Mouse (Mus musculus): ENCODE measurements around the gene Slc6a1. TPM values are rescaled to one million over a fixed set of nuclear protein-coding genes. Genes with fewer than 3 reads are reported as not detected.

Slc6a1 gene
- polyA plus RNA-seq (2016; fragmentation: Nextera tagmentation; extraction: Ambion mirVana) = 0.05 and 0.17 TPM in 2 replicates

- WGBS = 2% methylated on average over 50 of the region's 51 CpGs
Observed at GRCm38 (mm10) chr6:114282469-114283277, at the start of gene Slc6a1. TSS of gene Slc6a1 (plus strand) at chr6:114282635.

GRCm38 (mm10) chr6:114238892-114239644, 43.4 kb upstream of the Slc6a1 start:
- H3K27ac ChIP-seq (ENCODE audit: poor library complexity, severe bottlenecking) = no peak overlapping the region
- H3K9ac ChIP-seq = no peak overlapping the region
- 27% methylated on average over 6 of the region's 6 CpGs for WGBS
- H3K27me3 ChIP-seq (replicated peaks) = peaks cover 55% of the 10 kb centered on the region
- no peaks in the 10 kb centered on the region for H3K4me1 ChIP-seq (replicated peaks)
- H3K4me2 ChIP-seq = no peak overlapping the region
- no peaks in the 10 kb centered on the region for H3K36me3 ChIP-seq
- no peak overlapping the region for H3K4me3 ChIP-seq
- ATAC-seq (ENCODE audit: insufficient number of reproducible peaks, low FRiP score) = no peak
- H3K9me3 ChIP-seq (replicated peaks) = no peaks in the 10 kb centered on the region

More at GRCm38 (mm10) chr6:114282469-114283277, at the start of gene Slc6a1:
- peaks cover 90% of the 10 kb centered on the region for H3K27me3 ChIP-seq (replicated peaks)
- H3K9me3 ChIP-seq (replicated peaks) = no peaks in the 10 kb centered on the region; the same call in 1 of the 2 replicates
- H3K27ac ChIP-seq (ENCODE audit: poor library complexity, severe bottlenecking) = no peak within 1 kb of the TSS
- ATAC-seq (ENCODE audit: insufficient number of reproducible peaks, low FRiP score) = peak; percentile 68
- H3K4me2 ChIP-seq = peak within 1 kb of the TSS; percentile 53
- no peaks in the 10 kb centered on the region for H3K36me3 ChIP-seq
- peaks cover 6% of the 10 kb centered on the region; the same call in 1 of the 2 replicates for H3K4me1 ChIP-seq (replicated peaks)
- no peak within 1 kb of the TSS for H3K9ac ChIP-seq
- H3K4me3 ChIP-seq = peak within 1 kb of the TSS; percentile 29; the same call in 1 of the 2 replicates

GRCm38 (mm10) chr6:114245665-114246064, 36.8 kb upstream of the Slc6a1 start:
- H3K4me1 ChIP-seq (replicated peaks) = no peaks in the 10 kb centered on the region
- WGBS = 71% methylated on average over 11 of the region's 11 CpGs
- no peak overlapping the region for H3K4me3 ChIP-seq
- H3K27me3 ChIP-seq (replicated peaks) = peaks cover 53% of the 10 kb centered on the region
- no peak overlapping the region for H3K4me2 ChIP-seq
- H3K27ac ChIP-seq (ENCODE audit: poor library complexity, severe bottlenecking) = no peak overlapping the region
- no peak for ATAC-seq (ENCODE audit: insufficient number of reproducible peaks, low FRiP score)
- H3K9me3 ChIP-seq (replicated peaks) = no peaks in the 10 kb centered on the region
- no peak overlapping the region for H3K9ac ChIP-seq
- no peaks in the 10 kb centered on the region for H3K36me3 ChIP-seq

- H3K9me3 ChIP-seq (replicated peaks) = no peaks in the 10 kb centered on the region
- WGBS = 4% methylated on average over 5 of the region's 5 CpGs
- H3K4me3 ChIP-seq = no peak overlapping the region
- no peak for ATAC-seq (ENCODE audit: insufficient number of reproducible peaks, low FRiP score)
- H3K4me2 ChIP-seq = no peak overlapping the region
- peaks cover 67% of the 10 kb centered on the region for H3K27me3 ChIP-seq (replicated peaks)
- no peak overlapping the region for H3K27ac ChIP-seq (ENCODE audit: poor library complexity, severe bottlenecking)
- no peak overlapping the region for H3K9ac ChIP-seq
- no peaks in the 10 kb centered on the region for H3K36me3 ChIP-seq
- H3K4me1 ChIP-seq (replicated peaks) = no peaks in the 10 kb centered on the region
Observed at GRCm38 (mm10) chr6:114250311-114250710, 32.1 kb upstream of the Slc6a1 start.

GRCm38 (mm10) chr6:114254927-114255326, 27.5 kb upstream of the Slc6a1 start:
- Histone ChIP-seq H3K27me3 (replicated peaks) (peaks cover 37% of the 10 kb centered on the region), H3K36me3 (no peaks in the 10 kb centered on the region), H3K9ac (no peak overlapping the region), H3K4me1 (replicated peaks) (no peaks in the 10 kb centered on the region), H3K4me2 (no peak overlapping the region), H3K9me3 (replicated peaks) (no peaks in the 10 kb centered on the region), H3K4me3 (no peak overlapping the region), H3K27ac (ENCODE audit: poor library complexity, severe bottlenecking) (no peak overlapping the region)
- ATAC-seq (ENCODE audit: insufficient number of reproducible peaks, low FRiP score) = no peak
- WGBS = 66% methylated on average over 14 of the region's 14 CpGs

GRCm38 (mm10) chr6:114257762-114258361, 24.6 kb upstream of the Slc6a1 start:
- no peaks in the 10 kb centered on the region for H3K36me3 ChIP-seq
- H3K4me1 ChIP-seq (replicated peaks) = no peaks in the 10 kb centered on the region
- no peak overlapping the region for H3K27ac ChIP-seq (ENCODE audit: poor library complexity, severe bottlenecking)
- no peak overlapping the region for H3K9ac ChIP-seq
- H3K4me2 ChIP-seq = no peak overlapping the region
- peaks cover 37% of the 10 kb centered on the region; the same call in 1 of the 2 replicates for H3K27me3 ChIP-seq (replicated peaks)
- no peak for ATAC-seq (ENCODE audit: insufficient number of reproducible peaks, low FRiP score)
- H3K9me3 ChIP-seq (replicated peaks) = no peaks in the 10 kb centered on the region
- H3K4me3 ChIP-seq = no peak overlapping the region
- WGBS = 69% methylated on average over 1 of the region's 1 CpGs

- no peak overlapping the region for H3K4me2 ChIP-seq
- WGBS = 60% methylated on average over 3 of the region's 3 CpGs
- ATAC-seq (ENCODE audit: insufficient number of reproducible peaks, low FRiP score) = no peak
- H3K27ac ChIP-seq (ENCODE audit: poor library complexity, severe bottlenecking) = no peak overlapping the region
- no peaks in the 10 kb centered on the region for H3K36me3 ChIP-seq
- no peak overlapping the region for H3K4me3 ChIP-seq
- H3K27me3 ChIP-seq (replicated peaks) = peaks cover 37% of the 10 kb centered on the region; the same call in 1 of the 2 replicates
- H3K4me1 ChIP-seq (replicated peaks) = no peaks in the 10 kb centered on the region
- H3K9ac ChIP-seq = no peak overlapping the region
- H3K9me3 ChIP-seq (replicated peaks) = no peaks in the 10 kb centered on the region
Observed at GRCm38 (mm10) chr6:114258661-114259193, 23.7 kb upstream of the Slc6a1 start.

GRCm38 (mm10) chr6:114261609-114262008, 20.8 kb upstream of the Slc6a1 start:
- ATAC-seq (ENCODE audit: insufficient number of reproducible peaks, low FRiP score) = no peak
- Histone ChIP-seq H3K36me3 (no peaks in the 10 kb centered on the region), H3K4me2 (no peak overlapping the region), H3K4me3 (no peak overlapping the region), H3K9ac (no peak overlapping the region), H3K9me3 (replicated peaks) (no peaks in the 10 kb centered on the region), H3K27ac (ENCODE audit: poor library complexity, severe bottlenecking) (no peak overlapping the region), H3K4me1 (replicated peaks) (peaks cover 12% of the 10 kb centered on the region), H3K27me3 (replicated peaks) (peaks cover 42% of the 10 kb centered on the region)
- WGBS = 49% methylated on average over 6 of the region's 6 CpGs

GRCm38 (mm10) chr6:114264010-114264409, 18.4 kb upstream of the Slc6a1 start:
- Histone ChIP-seq H3K9ac (no peak overlapping the region), H3K27me3 (replicated peaks) (peaks cover 52% of the 10 kb centered on the region), H3K4me3 (no peak overlapping the region), H3K36me3 (no peaks in the 10 kb centered on the region), H3K4me1 (replicated peaks) (peaks cover 12% of the 10 kb centered on the region), H3K4me2 (no peak overlapping the region), H3K27ac (ENCODE audit: poor library complexity, severe bottlenecking) (no peak overlapping the region), H3K9me3 (replicated peaks) (no peaks in the 10 kb centered on the region)
- 64% methylated on average over 3 of the region's 3 CpGs for WGBS
- no peak for ATAC-seq (ENCODE audit: insufficient number of reproducible peaks, low FRiP score)

- no peak overlapping the region for H3K27ac ChIP-seq (ENCODE audit: poor library complexity, severe bottlenecking)
- no peak for ATAC-seq (ENCODE audit: insufficient number of reproducible peaks, low FRiP score)
- H3K9me3 ChIP-seq (replicated peaks) = no peaks in the 10 kb centered on the region
- H3K27me3 ChIP-seq (replicated peaks) = peaks cover 52% of the 10 kb centered on the region
- no peak overlapping the region for H3K4me2 ChIP-seq
- H3K36me3 ChIP-seq = no peaks in the 10 kb centered on the region
- H3K4me1 ChIP-seq (replicated peaks) = peaks cover 12% of the 10 kb centered on the region
- 25% methylated on average over 5 of the region's 5 CpGs for WGBS
- H3K4me3 ChIP-seq = no peak overlapping the region
- no peak overlapping the region for H3K9ac ChIP-seq
Observed at GRCm38 (mm10) chr6:114264426-114264825, 18.0 kb upstream of the Slc6a1 start.

- Histone ChIP-seq H3K27me3 (replicated peaks) (peaks cover 42% of the 10 kb centered on the region), H3K9me3 (replicated peaks) (no peaks in the 10 kb centered on the region), H3K4me3 (no peak overlapping the region), H3K9ac (no peak overlapping the region), H3K27ac (ENCODE audit: poor library complexity, severe bottlenecking) (no peak overlapping the region), H3K4me2 (no peak overlapping the region), H3K36me3 (no peaks in the 10 kb centered on the region), H3K4me1 (replicated peaks) (peaks cover 12% of the 10 kb centered on the region)
- ATAC-seq (ENCODE audit: insufficient number of reproducible peaks, low FRiP score) = no peak
Observed at GRCm38 (mm10) chr6:114266273-114266672, 16.2 kb upstream of the Slc6a1 start.

All from heart, embryonic 12.5 days (tissue).